Mouse (Mus musculus) forebrain, postnatal 0 days (tissue): ENCODE measurements around the gene Reep3. TPM values are rescaled to one million over a fixed set of nuclear protein-coding genes. Genes with fewer than 3 reads are reported as not detected.

ENCODE experiments used
- ATAC-seq: fragments of 200-750 bp; cut with Nextera tagmentation; 2 replicates; pipeline ENCODE4 v1.8.0; 2017; ENCODE audit warnings: mild to moderate bottlenecking, moderate library complexity
- DNase-seq: peaks from one replicate; pipeline ENCODE4 v3.0.0-alpha.2; 2015
- H3K27ac ChIP-seq: fragments of 300-500 bp; sonication (generic); 2 replicates; pipeline ENCODE4 v1.5.1; 2014; ENCODE audit warnings: low read depth, mild to moderate bottlenecking, antibody characterized with exemption, low read length, moderate library complexity, mixed read lengths
- H3K27me3 ChIP-seq: fragments of 300-500 bp; sonication (generic); 2 replicates; pipeline ENCODE4 v1.6.1; 2014; ENCODE audit warnings: mild to moderate bottlenecking, low read length, mixed read lengths; ENCODE audit not compliant: insufficient read depth
- H3K36me3 ChIP-seq: fragments of 300-500 bp; sonication (generic); 2 replicates; pipeline ENCODE4 v1.6.1; 2014; ENCODE audit warnings: mild to moderate bottlenecking, moderate library complexity; ENCODE audit not compliant: insufficient read depth
- H3K4me1 ChIP-seq: fragments of 300-500 bp; sonication (generic); 2 replicates; pipeline ENCODE4 v1.6.1; 2014; ENCODE audit warnings: antibody characterized with exemption; ENCODE audit not compliant: insufficient read depth
- H3K4me2 ChIP-seq: fragments of 300-500 bp; sonication (generic); 2 replicates; pipeline ENCODE4 v1.6.1; 2014; ENCODE audit warnings: low read depth, mild to moderate bottlenecking, moderate library complexity
- H3K4me3 ChIP-seq: fragments of 300-500 bp; sonication (generic); 2 replicates; pipeline ENCODE4 v1.5.1; 2014; ENCODE audit warnings: low read depth, low read length, mixed read lengths
- H3K9ac ChIP-seq: fragments of 300-500 bp; sonication (generic); 2 replicates; pipeline ENCODE4 v1.6.1; 2014; ENCODE audit warnings: mild to moderate bottlenecking
- H3K9me3 ChIP-seq: fragments of 300-500 bp; sonication (generic); 2 replicates; pipeline ENCODE4 v1.6.1; 2016; ENCODE audit warnings: low read length
- CTCF ChIP-seq: sonication (generic); IDR thresholded peaks from 2 replicates; pipeline ENCODE4 v1.5.1; 2016; ENCODE audit warnings: antibody characterized with exemption, control low read depth, low read depth
- WGBS: fragments of 180-500 bp; shearing (Covaris S2); extraction: QIAGEN DNeasy Blood & Tissue Kit; methylation state at CpG from one replicate; pipeline ENCODE4 v1.1.7; 2014; 5-methylcytosine and 5-hydroxymethylcytosine counted together
- polyA plus RNA-seq: library from polyadenylated mRNA; unstranded; fragments of >200 nt; fragmentation: Nextera tagmentation; extraction: Ambion mirVana; gene quantifications from 2 replicates; pipeline ENCODE4 v1.2.1, GENCODE M21; 2015
- total RNA-seq: library from RNA; depleted of rRNA; stranded (reverse); fragments of >200 nt; gene quantifications from 2 replicates; pipeline ENCODE4 v1.2.3, GENCODE M21; 2014

The Reep3 gene
- total and polyA plus RNA-seq, 2 experiments from 2014 or later, result 23.7 to 30.8 TPM

DNA sequence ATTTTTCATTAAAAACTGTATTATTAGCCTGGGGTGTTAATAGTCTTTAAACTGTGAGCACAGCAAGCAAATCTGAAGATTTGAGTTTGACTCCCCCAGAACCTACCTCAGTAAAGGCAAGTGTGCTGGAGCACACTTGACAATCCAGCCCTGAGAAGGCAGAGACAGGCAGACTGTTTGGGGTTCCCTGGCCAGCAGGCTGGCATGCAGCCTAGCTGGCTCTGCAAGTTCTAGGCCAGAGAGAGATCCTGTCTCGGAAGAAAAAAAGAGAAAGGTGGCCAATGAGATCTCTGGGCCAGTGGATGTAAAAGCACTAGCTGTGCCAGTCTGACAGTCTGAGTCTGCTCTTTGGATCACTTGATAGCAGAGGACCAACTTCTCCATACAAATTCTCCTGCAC, 32.8 kb upstream of the Reep3 start:
- H3K9ac ChIP-seq, result no peak overlapping the region
- H3K9me3 ChIP-seq, result no peaks in the 10 kb centered on the region
- H3K4me3 ChIP-seq, result no peak overlapping the region
- no peak overlapping the region; the same call in 1 of the 2 replicates for H3K4me2 ChIP-seq
- DNase-seq (no peak), ATAC-seq (no peak)
- H3K27me3 ChIP-seq, result no peaks in the 10 kb centered on the region
- TF ChIP-seq CTCF, result no peak
- WGBS, result 14% methylated on average over 1 of the region's 1 CpGs
- H3K36me3 ChIP-seq, result no peaks in the 10 kb centered on the region
- H3K27ac ChIP-seq, result no peak overlapping the region
- H3K4me1 ChIP-seq, result peaks cover 10% of the 10 kb centered on the region

DNA sequence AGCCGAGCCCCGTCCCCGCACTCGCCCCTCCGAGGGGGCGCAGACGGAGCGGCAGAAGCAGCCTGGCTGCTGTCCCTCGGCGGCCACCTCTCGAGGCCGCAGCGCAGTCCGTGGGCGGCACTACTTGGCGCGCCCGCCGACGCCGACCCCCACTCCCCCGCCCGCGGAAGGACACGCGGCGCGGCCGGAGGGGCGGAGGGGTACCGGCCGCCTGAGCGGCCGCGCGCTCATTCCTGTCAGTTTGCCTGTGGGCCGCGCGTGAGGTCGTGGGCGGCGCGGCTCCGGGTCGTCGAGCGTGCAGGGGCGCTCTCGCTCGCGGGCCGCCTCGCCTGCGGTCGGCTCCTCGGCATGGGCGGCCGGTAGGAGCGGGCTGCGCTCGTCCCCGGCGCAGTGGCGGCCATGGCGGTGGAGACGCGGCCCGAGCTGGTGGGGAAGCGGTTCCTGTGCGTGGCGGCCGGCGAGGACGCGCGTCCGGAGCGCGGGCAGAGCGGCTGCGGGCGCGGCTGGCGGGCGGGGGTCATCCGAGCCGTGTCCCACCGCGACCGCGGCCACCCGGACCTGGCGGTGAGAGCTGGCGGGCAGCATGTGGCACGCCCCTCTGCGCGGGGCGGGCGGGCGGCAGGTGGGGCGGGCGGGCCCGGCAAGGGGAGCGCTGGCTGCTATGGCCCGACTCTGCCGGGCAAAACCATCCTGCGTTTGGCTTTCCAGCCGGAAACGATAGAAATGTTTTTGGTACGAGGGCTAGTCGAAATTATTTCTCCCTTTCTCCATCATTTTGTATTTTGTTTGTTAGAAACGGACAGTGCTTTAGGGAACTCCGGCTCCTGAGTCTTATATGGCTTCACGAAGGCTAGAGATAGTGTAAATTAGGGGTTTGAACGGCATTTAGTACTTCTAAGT, 30.4 kb upstream of the Reep3 start:
- WGBS, result under 1% methylated on average over 110 of the region's 115 CpGs
- H3K4me1 ChIP-seq, result peaks cover 10% of the 10 kb centered on the region
- DNase-seq, result peak; percentile 78

DNA sequence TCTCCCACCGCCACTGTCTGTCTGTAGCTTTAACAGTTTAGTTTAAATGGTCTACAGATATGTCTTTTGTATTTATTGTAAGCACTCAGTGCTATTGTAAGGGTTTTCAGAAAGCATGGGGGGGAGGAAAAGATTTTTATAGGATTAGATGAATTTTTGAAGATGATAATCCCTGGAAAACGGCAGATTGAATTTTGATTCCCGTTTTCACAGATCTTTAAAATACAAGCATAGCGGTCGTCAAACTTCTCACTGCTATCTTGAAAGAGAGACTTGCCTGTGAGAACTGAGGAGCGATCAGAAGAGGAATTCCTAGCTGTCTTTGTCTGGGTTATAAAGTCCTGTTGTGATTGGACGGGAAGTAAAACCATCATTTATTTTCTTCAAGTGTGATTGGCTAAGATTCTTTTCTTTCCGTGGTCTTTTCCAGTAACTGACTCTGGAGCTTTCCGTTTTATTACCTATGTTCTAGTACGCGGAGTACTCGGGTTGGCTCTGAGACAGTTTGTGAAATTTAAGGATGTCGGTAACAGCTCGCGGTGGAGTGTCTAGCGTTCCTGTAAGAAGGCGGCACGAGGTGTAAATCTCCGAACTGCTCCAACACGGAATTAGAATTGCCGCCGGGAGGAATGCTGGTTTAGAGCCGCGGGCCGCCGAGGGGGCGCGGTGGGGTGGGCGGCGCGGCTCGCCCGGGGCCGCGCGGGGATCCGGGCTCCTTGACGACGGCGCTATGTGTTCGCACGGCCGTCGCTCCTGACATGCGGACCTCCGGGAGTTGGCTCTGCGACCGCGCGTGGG, 29.5 kb upstream of the Reep3 start:
- H3K27ac ChIP-seq, result peak overlapping the region; percentile 91
- no peak for TF ChIP-seq CTCF
- H3K9me3 ChIP-seq, result no peaks in the 10 kb centered on the region
- peaks cover 10% of the 10 kb centered on the region for H3K4me1 ChIP-seq
- 1% methylated on average over 49 of the region's 50 CpGs for WGBS
- H3K4me2 ChIP-seq, result peak overlapping the region; percentile 81
- no peaks in the 10 kb centered on the region for H3K36me3 ChIP-seq
- peak overlapping the region; percentile 87 for H3K9ac ChIP-seq
- ATAC-seq (peak; percentile 81), DNase-seq (peak; percentile 80)
- peak overlapping the region; percentile 71 for H3K4me3 ChIP-seq
- H3K27me3 ChIP-seq, result no peaks in the 10 kb centered on the region

More for the DNA sequence above, 30.4 kb upstream of the Reep3 start:
- no peaks in the 10 kb centered on the region for H3K27me3 ChIP-seq
- no peak for TF ChIP-seq CTCF
- H3K36me3 ChIP-seq, result no peaks in the 10 kb centered on the region
- peak overlapping the region; percentile 87 for H3K9ac ChIP-seq
- H3K4me3 ChIP-seq, result peak overlapping the region; percentile 71
- no peaks in the 10 kb centered on the region for H3K9me3 ChIP-seq
- peak overlapping the region; percentile 81 for H3K4me2 ChIP-seq
- H3K27ac ChIP-seq, result peak overlapping the region; percentile 91
- peak; percentile 77 for ATAC-seq

DNA sequence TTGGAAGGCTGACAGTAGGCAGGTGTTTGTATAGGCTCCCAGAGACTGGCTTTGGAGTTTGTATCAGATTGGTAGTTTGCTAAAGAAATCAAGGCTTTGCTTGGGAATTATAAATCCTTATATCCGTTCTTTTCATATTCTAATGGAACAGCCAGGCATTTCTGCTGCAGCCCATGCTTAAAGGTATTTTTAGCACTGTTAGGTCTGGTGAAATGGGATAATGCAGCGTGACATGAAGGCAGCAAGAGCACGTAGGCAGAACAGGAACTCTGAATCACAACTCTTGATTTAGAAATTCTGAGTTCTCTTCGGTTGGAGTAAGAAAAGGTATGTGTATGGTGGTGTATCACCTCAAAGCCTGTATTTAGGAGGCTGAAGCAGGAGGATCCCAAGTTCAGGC, 27.4 kb upstream of the Reep3 start:
- Histone ChIP-seq H3K27me3 (no peaks in the 10 kb centered on the region), H3K27ac (no peak overlapping the region), H3K4me2 (no peak overlapping the region), H3K9me3 (no peaks in the 10 kb centered on the region), H3K36me3 (no peaks in the 10 kb centered on the region), H3K9ac (no peak overlapping the region), H3K4me3 (no peak overlapping the region), H3K4me1 (peaks cover 10% of the 10 kb centered on the region)
- TF ChIP-seq CTCF, result no peak
- ATAC-seq (no peak), DNase-seq (no peak)
- 68% methylated on average over 4 of the region's 4 CpGs for WGBS

DNA sequence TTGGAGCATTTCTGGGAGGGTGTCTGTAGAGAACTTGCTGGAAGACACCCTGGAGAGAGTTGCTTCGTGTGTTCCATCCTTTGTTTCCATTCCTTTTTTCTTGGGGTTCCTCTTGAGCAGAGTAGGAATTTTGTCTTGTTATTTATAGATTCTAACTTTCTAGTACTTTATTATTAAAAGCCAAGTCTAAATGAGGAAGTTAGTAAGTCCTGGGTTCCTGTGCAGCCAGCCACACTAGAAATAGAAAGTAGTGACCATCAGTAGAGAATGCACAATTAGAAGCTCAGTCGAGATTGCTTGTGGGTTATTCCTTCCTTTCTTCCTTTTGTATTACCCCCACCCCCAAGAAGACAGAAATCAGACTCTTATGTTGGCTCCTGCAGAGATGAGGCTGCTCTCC, 27.0 kb upstream of the Reep3 start:
- Histone ChIP-seq H3K4me1 (peaks cover 10% of the 10 kb centered on the region), H3K27ac (no peak overlapping the region), H3K9ac (no peak overlapping the region), H3K36me3 (no peaks in the 10 kb centered on the region), H3K4me3 (no peak overlapping the region), H3K9me3 (no peaks in the 10 kb centered on the region), H3K27me3 (no peaks in the 10 kb centered on the region), H3K4me2 (no peak overlapping the region)
- no peak for TF ChIP-seq CTCF
- no peak for ATAC-seq
- DNase-seq, result no peak
- 43% methylated on average over 2 of the region's 2 CpGs for WGBS

DNA sequence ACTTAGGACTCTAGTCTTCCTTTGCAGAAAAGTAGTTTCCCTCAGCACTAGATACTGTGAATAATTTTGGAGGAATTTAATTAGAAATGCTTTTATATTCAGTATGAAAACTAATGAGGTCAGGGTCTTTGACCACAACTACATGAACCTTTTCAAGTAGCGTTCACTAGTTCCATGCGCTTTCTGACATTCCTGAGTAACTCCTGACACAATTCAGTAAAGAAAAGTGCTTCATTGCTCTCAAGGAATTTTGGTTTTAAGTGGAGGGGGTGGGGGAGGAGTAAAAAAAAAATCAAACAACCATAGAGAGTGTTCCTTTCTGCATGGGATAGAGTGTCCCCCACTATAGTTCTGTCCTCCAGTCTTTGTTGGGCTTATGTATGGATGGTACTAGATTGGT, 23.9 kb upstream of the Reep3 start:
- no peaks in the 10 kb centered on the region for H3K27me3 ChIP-seq
- no peak for ATAC-seq
- H3K4me2 ChIP-seq, result no peak overlapping the region
- no peak overlapping the region for H3K9ac ChIP-seq
- DNase-seq, result no peak
- no peaks in the 10 kb centered on the region; the same call in 1 of the 2 replicates for H3K4me1 ChIP-seq
- H3K9me3 ChIP-seq, result no peaks in the 10 kb centered on the region
- 51% methylated on average over 2 of the region's 2 CpGs for WGBS
- H3K4me3 ChIP-seq, result no peak overlapping the region
- no peaks in the 10 kb centered on the region for H3K36me3 ChIP-seq
- TF ChIP-seq CTCF, result no peak
- no peak overlapping the region for H3K27ac ChIP-seq

DNA sequence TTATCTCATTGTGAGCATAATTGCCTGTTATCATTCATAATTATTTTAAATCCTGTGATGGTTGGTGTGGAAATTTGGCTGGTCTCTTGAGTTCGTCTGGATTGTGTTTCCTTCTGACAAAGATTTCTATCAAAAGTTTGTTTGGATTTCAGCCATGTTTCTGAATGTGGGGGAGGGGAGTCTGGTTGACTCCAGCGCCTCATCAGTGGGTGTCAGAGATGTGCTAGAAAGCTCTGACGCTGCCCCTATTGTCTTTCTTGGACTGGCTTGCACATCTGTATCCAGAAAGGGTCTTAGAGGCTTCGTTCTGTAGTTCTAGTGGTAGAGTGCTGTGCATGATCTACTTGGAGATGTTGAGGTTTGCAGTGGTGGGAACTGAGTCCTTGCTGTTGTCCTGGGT, 23.4 kb upstream of the Reep3 start:
- ATAC-seq, result no peak
- Histone ChIP-seq H3K4me3 (no peak overlapping the region), H3K4me2 (no peak overlapping the region), H3K9ac (no peak overlapping the region), H3K4me1 (no peaks in the 10 kb centered on the region; the same call in 1 of the 2 replicates), H3K9me3 (no peaks in the 10 kb centered on the region), H3K36me3 (no peaks in the 10 kb centered on the region), H3K27me3 (no peaks in the 10 kb centered on the region), H3K27ac (no peak overlapping the region)
- DNase-seq, result no peak
- WGBS, result 55% methylated on average over 4 of the region's 4 CpGs
- no peak for TF ChIP-seq CTCF
